Mouse (Mus musculus) NIH3T3 (cell line): Measurements from ENCODE around the gene Olfr733.

Experiments used
- DNase-seq: peaks from one replicate; pipeline ENCODE4 v3.0.0-alpha.2; 2012; ENCODE audit warnings: low read depth

Olfr733 gene

GRCm38 (mm10) chr14:50301422-50301821, at the start of gene Olfr733:
Gene Olfr733 (minus strand): TSS chr14:50301522.
- DNase-seq = no peak

- no peak for DNase-seq
These were observed 47.5 kb upstream of the Olfr733 start, which contains the start of gene Olfr735 for GRCm38 (mm10) chr14:50348796-50349195. Gene Olfr735 (minus strand): TSS chr14:50348872.

DNA sequence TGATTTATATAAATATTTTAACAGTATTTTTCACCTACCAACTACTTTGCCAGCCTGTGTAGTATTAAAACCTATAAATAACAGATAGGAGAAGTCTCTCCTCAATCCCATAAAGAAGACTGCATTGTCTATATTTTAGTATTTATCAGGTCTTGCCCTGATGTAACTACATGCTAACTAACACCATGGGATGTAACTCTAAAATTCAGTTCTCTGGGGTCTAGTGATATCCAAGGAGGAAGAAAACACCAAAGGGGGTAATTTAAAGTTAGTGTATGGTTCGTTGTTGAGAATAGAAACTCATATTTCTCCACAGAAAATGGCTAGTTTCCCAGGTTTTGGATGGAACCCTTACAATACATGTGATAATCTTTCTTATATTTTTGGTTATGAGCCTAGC, 25.3 kb upstream of the Olfr733 start, which contains the start of gene Olfr734:
Olfr734 (minus strand) TSS at position 101 of the 400 bp plus-strand sequence.
- no peak for DNase-seq

DNA sequence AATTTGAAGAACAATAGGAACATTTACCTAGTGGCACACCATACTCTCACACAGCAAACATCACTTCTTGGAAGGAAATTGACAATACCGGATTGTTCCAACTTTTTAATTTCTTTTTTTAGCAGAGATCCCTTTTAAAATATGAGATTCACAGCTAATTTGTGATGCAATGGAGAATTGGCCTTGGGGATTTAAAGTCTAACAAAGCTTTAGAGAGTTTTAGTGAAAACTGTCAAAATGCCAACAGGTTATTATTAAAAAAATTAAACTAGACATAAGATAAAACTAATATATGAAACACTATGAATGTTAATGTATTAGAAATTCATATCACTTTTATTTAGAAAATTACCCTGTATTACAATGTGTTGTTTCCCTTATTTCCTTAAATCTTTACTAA, 17.2 kb downstream of the Olfr733 start, which contains the start of gene Olfr732:
Olfr732 (minus strand) TSS at position 101 of the 400 bp plus-strand sequence.
- no peak for DNase-seq
